Mouse (Mus musculus) gastrocnemius, adult 18-20 months (tissue): Measurements from ENCODE around the gene Dcaf5. TPM values are rescaled to one million over a fixed set of nuclear protein-coding genes. Genes with fewer than 3 reads are reported as not detected.

ENCODE experiments used
- DNase-seq: peaks from one replicate; pipeline ENCODE4 v3.0.0; 2021; ENCODE audit warnings: low spot score
- total RNA-seq, 2 experiments: library from RNA; stranded (reverse); gene quantifications; 2 replicates each; pipeline ENCODE4 v1.2.3; 2021

Dcaf5 gene
- total RNA-seq, 2 experiments from 2014 or later = 40.4 to 49.1 TPM

DNA sequence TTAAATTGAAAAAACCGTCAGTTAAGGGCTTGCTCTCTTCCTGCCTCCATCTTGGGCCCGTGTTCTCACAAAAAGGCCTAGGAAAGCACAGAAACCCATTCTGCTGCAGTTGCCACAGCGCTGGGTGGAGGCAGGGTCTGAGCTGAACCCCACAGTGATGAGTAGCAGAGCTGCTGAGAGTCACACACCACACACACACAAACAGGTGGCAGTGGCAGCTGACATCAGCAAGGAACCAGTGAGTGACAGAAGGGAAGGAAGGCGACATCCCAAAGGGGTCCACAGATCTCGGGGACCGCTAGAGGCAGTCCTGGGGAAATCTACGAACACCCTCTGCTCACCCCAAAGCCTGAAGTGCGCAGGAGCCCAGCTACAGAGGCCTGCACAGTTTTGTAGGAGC, 25.5 kb downstream of the Dcaf5 start:
- no peak for DNase-seq

DNA sequence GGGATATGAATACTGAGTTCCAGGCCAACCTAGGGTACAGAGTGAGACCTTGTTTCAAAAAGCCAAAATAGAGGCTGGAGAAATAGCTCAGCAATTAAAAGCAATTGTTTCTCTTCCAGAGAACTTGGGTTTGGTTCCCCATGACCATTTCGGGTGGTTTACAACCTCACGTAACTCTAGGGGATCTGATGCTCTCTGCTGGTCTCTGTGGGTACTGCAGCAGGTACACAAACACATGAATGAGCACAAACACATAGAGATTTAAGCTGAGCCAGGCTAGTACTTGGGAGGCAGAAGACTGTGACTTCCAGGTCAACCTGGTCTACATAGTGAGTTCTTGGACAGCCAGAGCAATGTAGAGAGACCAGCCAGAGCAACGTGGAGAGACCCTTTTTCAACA, 28.6 kb downstream of the Dcaf5 start:
- DNase-seq = no peak

DNA sequence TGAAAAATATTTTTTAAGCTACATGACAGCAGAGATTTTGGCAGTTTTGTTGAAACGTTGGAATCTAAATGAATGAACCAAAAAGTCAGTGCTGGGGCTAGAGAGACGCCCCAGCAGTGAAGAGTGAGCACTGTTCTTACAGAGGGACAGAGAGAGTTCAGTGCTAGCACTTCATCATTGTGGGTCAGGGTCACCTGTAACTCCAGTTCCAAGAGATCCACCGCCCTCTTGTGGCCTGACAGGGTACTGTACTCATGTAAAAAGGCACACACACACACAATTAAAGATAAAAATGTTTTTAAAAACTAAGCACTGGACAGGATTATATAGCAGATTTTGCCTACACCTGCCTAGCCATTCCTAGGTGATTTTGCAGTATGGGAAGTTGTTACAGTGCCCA, 29.8 kb downstream of the Dcaf5 start:
- DNase-seq = peak; percentile 25

DNA sequence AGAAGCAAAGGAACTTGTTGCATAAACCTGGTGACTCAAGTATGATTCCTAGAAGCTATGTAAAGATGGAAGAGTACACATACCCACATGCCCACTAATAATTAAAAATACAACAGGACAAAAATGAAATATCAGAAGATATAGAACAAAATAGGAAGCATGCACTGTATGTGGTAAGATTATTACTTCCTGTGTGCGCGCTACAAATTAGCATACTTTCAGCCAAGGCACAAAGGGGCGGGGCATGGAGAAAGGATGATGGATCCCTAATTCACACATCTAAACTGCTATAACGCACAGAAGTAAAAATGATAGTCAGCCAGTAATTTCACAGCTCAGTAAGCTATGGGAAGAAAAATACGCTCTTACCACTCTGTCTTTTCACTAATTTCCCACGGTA, 32.3 kb downstream of the Dcaf5 start:
- no peak for DNase-seq

DNA sequence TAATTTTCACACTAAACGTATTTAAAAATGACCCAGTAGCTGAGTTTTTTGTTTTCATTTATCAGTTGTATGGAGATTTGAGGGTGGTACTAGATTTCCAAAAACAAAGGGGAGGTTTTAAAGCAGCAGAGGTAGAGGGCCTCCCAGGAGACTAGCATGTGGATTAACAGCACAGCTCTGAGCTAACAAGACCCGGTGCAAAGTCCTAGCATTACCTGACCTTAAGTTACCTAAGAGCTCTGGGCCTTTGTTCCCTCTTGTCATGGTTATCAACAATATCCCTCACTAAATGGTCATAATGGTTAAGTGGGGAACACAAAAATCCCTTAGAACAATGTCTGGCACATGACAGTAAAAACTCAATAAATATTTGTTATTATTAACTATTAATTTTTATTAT, 37.3 kb downstream of the Dcaf5 start:
- no peak for DNase-seq

DNA sequence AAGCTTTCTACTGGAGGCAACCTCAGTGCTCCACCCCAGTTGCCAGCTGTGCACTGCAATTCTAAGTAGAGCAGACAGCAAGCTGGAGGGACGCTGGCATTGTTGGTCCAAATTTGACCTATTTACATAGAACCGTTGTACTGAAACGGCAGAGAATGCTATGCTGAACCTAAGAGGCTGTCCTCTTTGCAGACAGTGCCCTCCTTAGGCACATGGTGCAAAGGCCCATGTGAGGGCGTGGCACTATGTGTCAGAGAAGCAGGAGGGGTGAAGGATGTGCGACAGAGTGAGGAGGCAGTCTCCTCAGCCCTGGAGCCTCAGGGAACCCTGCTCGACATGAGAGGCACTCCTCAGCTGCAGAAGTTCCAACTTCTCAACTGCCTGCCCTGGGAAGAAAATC, 40.0 kb downstream of the Dcaf5 start:
- no peak for DNase-seq

DNA sequence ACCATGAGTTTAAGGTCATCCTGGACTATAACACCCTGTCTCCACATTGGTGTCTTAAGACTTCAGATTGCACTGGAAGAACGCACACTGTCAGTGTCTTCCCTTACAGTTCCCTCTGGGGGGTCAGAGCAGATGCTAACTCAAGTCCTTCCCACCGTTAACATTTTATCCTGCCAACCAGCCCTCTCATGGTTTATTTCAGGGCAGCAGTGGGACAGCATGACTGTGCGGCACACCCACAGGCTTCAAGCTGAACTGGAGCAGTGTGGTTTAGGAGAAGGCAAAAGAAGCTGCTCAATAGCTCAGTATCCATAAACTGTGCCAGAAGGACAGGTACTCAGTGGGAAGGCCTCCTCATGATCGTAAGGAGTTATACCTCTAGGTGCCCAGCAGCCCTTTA, 41.1 kb downstream of the Dcaf5 start:
- DNase-seq = no peak

DNA sequence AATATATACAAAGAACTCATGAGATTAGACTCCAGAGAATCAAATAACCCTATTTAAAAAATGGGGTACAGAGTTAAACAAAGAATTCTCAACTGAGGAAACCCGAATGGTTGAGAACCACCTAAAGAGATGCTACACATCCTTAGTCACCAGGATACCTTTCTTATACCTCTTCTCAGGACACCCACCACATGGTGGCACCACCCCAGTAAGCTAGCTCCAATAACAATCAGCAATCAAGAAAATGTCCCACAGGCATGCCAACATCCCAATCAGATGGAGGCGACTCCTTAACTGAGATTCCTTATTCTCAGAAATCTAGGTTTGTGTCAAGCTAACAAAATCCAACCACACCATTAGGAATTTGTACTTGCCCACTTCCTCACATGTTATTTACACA, 42.4 kb downstream of the Dcaf5 start:
- peak; percentile 20 for DNase-seq

DNA sequence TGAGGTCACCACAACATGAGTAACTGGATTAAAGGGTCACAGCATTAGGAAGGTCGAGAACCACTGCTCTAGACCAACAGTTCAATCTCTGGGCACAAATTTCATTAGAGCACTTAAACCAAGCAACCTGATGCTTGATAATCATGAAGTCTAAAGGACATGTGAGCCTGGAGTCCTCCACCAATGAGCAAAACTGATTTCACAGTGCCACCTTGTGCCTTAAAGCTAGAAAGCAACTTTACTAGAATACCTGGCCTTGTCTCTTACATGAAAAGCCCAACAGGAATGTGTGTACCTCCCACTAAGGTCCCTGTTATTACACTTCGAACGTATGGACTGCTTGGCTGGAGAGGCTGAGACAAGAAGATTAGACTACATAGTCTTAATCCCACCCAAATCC, 47.0 kb downstream of the Dcaf5 start:
- DNase-seq = no peak

DNA sequence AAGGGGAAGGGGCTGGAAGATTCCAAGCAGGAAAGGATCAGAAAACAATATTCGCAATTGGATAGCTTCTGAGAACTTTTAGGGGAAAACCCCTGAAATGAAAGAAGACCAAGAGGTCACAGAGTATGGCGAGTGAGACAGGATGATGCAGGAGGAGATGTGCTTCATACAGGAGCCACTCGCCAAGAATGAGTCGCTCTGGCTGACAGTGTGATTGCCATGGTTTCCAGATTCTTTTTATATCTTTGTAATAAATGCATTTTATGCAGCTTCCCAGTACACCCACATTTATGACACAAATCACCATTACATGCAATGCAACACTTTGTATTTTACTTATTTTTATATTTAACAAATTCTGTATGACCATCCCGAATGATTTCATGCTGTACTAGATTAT, 49.1 kb downstream of the Dcaf5 start:
- DNase-seq = no peak

DNA sequence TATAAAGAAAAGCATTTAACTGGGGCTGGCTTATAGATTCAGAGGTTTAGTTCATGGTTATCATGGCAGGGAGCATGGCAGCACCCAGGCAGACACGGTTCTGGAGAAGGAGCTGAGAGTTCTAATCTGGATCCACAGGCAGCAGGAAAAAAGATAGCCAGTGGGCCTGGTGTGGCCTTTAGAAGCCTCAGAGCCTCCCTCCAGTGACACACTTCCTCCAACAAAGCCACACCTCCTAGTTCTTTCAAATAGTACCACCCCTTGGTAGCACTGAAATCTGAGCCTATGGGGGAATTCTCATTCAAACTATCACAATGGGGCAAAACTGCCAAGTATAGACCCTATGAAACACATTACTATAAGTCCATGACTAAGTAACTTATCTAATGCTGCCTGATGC, 51.0 kb downstream of the Dcaf5 start:
- no peak for DNase-seq

DNA sequence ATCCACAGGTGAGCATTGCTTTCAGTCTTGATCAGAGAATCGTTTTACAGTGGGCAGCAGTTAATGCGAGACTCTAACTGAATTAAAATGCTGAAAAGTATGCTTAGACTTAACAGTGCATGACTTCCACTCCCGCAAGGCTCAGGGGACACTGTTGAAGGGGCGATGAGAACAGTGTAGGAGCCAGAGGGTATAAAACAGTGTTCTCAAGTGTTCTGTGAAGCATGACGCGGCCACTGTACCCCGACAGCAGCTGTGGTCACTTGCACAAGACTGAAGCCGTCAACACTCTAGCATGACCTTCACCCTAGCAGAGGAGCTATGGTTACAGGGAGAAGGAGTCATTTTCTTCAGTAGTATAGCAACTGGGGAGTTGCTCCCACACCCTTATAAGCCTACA, 52.9 kb downstream of the Dcaf5 start:
- DNase-seq = no peak

DNA sequence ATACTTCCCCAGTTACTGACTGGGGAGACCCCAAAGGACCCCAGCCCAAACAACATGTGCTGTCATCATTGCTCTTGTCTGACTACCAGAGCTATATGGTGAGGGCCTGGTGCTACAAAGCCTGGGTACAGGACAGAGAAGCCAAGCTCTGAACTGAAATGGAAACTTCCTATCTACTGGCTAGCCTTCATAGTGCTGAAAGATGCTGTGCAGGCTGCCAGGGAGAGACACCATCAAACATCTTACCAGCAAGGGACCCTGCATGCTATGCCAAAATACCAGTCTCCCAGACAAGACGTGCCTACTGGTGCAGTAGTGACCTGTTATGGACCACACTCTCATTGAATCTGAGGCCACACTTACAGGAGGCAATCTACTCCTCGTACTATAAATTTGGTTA, 53.6 kb downstream of the Dcaf5 start:
- no peak for DNase-seq

DNA sequence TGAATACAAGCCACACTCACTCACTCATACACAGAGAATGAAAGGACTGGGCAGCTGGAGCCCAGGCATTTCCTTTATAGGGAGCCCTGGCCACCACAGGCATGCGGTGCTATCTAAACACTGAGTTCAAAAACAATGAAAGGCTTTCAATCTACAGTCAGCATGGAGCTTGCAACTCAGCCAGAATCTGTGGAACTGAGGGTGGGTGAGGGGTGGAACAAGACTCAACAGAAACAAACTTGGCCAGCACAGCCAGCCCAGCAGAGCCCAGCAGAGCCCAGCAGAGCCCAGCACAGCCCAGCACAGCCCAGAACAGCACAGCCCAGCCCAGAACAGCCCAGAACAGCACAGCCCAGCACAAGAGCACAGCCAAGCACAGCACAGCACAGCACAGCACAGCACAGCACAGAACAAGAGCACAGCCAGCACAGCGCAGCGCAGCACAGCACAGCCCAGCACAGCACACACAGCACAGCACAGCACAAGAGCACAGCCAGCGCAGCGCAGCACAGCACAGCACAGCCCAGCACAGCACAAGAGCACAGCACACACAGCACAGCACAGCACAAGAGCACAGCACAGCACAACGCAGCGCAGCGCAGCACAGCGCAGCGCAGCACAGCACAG, 56.5 kb downstream of the Dcaf5 start:
- DNase-seq = no peak

DNA sequence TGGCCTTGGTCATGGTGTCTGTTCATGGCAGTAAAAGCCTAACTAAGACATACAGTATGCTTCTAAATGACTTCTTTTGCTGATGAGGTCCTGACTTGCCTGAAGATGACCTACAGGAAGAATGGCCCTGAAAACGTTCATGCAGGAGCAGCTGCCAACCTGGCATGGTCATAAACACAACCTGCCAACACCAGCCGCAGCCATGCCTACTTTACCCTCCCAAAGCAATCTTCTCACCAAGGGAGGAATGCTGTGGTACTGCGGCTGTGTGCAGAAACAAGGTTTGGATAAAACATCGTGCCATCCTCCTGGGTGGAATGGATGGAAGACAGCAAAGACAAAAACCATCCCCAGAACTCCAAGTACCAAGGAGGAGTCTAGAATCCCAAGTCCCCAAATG, 57.0 kb downstream of the Dcaf5 start:
- peak; percentile 19 for DNase-seq

DNA sequence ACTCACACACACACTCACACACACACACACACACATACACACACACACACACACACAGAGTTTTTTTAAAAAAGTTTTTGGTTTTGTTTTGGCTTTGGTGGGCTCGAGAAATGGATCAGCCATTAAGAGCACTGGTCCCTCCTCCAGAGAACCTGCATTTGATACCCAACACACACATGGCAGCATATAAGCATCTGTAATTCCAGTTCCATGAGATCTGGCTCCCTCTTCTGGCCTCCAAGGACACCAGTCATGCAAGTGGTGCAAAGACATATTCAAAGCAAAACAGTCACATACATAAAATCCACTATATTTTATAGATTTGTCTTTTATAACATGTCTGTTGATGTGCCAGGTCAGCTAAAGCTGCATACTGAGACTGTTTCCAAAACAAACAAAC, 58.8 kb downstream of the Dcaf5 start:
- peak; percentile 19 for DNase-seq

DNA sequence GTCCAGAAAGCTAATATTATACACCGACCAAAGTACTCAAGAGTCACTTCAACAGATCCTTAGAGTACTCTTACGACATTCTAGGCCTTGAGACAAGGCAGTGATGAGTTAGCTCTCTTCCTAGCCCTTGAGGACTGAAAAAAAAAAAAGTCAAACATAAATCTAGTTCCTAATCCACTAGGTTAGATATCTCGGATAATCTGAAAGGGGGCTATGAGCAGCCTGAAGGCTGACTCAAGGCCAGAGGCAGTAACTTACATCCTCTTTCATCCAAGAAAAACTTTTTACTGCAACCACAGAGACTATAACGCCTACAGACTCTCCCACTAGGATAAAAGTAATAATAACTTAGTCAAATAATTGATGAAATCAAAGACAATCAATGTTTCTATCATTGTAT, 60.7 kb downstream of the Dcaf5 start:
- DNase-seq = no peak

DNA sequence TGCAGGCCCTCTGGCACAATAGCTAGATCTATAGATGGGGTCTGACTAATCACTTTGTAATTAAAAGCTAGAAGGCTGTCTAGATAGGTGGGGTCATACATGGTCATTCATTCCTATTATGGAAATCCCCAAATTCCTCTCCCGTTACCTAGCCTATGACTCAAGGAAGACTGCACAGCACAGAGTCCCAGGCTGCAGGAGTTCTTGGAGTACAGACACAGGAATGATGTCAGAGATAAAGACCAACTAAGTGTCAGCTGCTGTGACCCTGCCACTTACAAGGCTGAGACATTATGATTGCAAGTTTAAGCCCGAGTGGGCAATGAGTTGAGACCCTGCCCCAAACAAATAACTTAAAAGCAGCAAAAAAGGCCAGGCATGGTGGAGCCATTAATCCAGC, 61.7 kb downstream of the Dcaf5 start:
- DNase-seq = no peak

DNA sequence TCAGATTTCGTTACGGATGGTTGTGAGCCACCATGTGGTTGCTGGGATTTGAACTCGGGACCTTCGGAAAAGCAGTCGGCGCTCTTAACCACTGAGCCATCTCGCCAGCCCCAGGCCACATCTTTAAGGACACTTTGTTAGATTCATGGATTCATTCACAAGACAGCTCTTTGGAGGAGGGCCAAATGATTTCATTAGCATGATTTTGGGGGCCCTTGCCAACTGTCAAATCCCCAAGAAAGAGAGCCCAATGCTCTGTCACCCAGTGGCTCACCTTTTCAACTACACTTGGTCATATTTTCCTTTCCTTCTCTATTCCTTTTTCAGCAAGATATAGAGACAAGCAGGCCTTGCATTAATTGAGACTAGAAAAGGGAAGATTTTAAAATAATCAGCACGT, 63.5 kb downstream of the Dcaf5 start:
- no peak for DNase-seq

DNA sequence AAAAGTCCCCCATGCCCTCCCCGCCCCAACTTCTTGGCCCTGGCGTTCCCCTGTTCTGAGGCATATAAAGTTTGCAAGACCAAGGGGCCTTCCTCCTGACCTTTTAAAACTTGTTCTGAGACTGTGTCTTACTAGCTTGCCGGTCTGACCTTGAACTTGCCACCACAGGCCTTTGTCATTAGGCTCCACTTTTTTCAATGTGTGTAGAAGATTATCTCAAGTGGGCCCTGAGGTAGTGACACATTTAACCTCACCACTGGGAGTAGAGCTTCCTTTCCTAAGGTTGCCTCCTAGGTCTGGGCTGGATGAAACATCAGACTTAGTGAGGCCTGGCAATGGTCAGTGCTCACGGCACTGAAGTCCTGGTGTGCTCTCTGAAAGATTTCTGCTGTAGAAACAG, 69.2 kb downstream of the Dcaf5 start:
- DNase-seq = no peak

DNA sequence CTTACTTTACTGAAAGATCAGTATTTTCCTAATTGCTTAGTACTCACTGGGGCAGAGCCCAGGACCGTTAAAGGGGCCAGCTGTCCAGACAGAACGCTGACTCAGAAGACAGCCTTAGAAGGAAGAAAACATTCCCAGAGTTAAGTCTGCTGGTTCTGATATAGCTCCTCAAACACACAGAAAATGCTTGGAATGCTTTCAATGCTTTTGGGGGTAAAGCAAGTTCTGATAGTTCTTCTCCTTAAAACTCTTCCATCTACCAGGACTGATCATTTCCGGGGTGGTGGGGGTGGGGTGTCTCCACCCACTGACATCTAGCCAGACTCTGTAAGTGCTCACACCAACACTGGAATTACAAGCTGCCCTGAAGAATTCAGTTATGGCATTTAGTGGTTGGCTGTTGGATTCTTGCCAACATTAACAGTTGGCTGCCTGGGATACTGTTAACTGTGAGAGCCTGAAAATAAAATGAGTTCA, 70.4 kb downstream of the Dcaf5 start:
- no peak for DNase-seq

DNA sequence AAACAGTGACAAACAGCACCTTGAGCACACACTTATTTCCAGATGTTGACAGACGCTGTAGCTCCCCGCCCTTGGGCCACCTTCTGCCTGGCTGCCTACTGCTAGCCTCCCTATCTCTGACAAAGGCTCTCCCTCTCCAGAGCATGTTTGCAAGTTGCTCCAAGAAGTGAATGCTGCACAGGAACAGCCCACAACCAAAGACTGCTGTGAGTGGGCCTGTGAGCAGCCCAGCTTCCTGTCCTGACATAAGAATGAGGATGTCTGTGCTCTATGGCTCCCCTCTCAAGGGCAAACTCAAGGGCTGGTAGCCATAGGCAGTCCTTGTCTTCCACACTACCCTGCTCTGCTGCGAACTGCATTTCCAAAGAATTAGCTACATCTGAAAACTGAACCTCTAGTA, 71.1 kb downstream of the Dcaf5 start:
- DNase-seq = no peak

DNA sequence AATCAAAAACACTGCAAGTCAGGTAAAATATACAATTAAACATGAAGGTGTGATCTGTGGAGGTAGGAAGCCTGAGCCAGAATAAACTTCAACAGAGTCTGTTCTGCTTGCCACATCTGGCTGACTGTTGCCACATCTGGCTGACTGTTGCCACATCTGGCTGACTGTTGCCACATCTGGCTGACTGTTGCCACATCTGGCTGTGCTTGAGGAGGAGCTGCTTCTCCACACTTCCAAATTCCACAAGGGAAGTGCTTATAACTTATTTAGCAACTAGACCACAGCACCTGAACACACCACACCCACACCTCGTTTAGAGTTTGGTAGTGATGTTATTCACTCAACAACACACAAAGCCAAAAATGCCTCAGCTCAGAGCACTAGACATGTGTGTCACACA, 74.7 kb downstream of the Dcaf5 start:
- no peak for DNase-seq

DNA sequence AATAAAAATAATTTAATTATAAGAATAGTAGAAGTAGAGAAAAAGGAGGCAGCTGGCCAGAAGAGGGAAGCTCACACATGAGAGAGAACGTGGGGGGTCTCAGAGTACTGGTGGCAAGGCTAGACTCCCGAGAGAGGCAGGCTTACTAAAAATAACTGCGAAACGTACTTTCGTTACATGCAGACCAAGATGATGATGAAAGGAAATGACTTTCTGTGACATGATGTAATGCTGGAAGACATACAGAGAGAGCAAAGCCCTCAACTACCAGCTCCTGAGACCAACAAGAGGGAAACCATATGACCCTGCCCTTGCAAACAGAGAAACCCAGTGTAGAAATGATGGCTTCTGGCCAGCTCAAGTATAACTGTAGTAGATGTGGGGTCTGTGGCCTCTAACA, 76.1 kb downstream of the Dcaf5 start:
- no peak for DNase-seq
